Mouse (Mus musculus): ENCODE measurements at regions not wholly inside any gene's neighbourhood (a gene's known extent, or its start where the extent isn't known, plus 50 kb on each side); places are given as distances from the start of the nearest gene placed in this dataset.

DNA sequence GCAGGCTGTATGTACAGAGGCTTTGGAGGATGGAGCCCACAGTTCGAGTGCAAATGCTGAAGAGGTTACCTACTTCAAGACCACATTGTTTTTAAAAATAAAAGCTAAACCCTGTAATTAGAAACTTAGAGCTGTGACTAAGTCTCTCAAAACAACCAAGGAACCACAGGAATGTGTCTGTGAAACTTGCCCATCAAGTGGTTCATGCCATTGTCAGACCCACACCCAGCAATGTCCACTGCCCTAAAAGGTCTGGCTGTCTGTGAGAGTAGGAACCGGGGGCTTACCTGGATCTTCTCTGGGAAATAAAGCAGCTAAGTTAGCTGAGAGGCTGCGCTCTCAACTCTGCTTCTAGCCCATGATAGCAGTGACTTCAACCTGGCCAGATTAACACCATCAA is 87.8 kb upstream of the Foxq1 start:
- Histone ChIP-seq H3K36me3 (replicated peaks; ENCODE audit: control insufficient read depth, insufficient read depth, low read depth) (no peaks in the 10 kb centered on the region), H3K4me1 (replicated peaks; ENCODE audit: control insufficient read depth in 2 of 2, insufficient read depth in 2 of 2, low read length in 1 of 2) (no peaks in the 10 kb centered on the region), H3K27ac (no peak overlapping the region), H3K9me3 (ENCODE audit: control insufficient read depth, low read length) (no peaks in the 10 kb centered on the region), H3K27me3 (ENCODE audit: control insufficient read depth, insufficient read depth, low read length) (no peaks in the 10 kb centered on the region), H3K4me2 (ENCODE audit: low read depth) (no peak overlapping the region), H3K4me3 (ENCODE audit: insufficient read depth in 1 of 2, low read depth in 2 of 2, low read length in 2 of 2) (no peak overlapping the region), H3K9ac (replicated peaks) (no peak overlapping the region)
- no peak for TF ChIP-seq EP300 (IDR thresholded peaks at IDR 0.05; ENCODE audit: low read depth)
- no peak for TF ChIP-seq CTCF (IDR thresholded peaks at IDR 0.05; ENCODE audit: low read depth)
- ATAC-seq (ENCODE audit: insufficient read depth) (no peak), DNase-seq (ENCODE audit: low read depth in 3 of 3, low spot score in 3 of 3) (no peak)
- WGBS (ENCODE audit: insufficient replicate concordance), result 60% methylated on average over 3 of the region's 3 CpGs

DNA sequence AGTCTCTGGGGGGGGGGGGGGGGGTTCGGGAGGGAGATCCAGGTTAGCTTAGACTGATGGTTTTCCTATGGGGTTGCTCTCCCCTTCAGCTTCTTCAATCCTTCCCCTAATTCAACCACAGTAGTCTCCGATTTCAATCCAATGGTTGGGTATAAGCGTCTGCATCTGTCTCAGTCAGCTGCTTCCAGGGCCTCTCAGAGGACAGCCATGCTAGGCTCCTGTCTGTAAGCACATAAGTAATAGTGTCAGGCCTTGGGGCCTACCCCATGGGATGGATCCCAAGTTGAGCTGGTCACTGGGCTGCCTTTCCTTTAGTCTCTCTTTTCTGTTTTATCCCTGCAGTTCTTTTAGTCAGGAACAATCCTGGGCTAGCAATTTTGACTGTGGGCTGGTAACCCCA is 87.0 kb upstream of the Foxq1 start:
- Histone ChIP-seq H3K4me2 (ENCODE audit: low read depth) (no peak overlapping the region), H3K4me1 (replicated peaks; ENCODE audit: control insufficient read depth in 2 of 2, insufficient read depth in 2 of 2, low read length in 1 of 2) (no peaks in the 10 kb centered on the region), H3K9me3 (ENCODE audit: control insufficient read depth, low read length) (no peaks in the 10 kb centered on the region), H3K4me3 (ENCODE audit: insufficient read depth in 1 of 2, low read depth in 2 of 2, low read length in 2 of 2) (no peak overlapping the region), H3K36me3 (replicated peaks; ENCODE audit: control insufficient read depth, insufficient read depth, low read depth) (no peaks in the 10 kb centered on the region), H3K9ac (replicated peaks) (no peak overlapping the region), H3K27ac (no peak overlapping the region), H3K27me3 (ENCODE audit: control insufficient read depth, insufficient read depth, low read length) (no peaks in the 10 kb centered on the region)
- no peak for ATAC-seq (ENCODE audit: insufficient read depth)
- TF ChIP-seq CTCF (IDR thresholded peaks at IDR 0.05; ENCODE audit: low read depth) (no peak), EP300 (IDR thresholded peaks at IDR 0.05; ENCODE audit: low read depth) (no peak)
- DNase-seq (ENCODE audit: low read depth in 3 of 3, low spot score in 3 of 3), result no peak
- 61% methylated on average over 3 of the region's 3 CpGs for WGBS (ENCODE audit: insufficient replicate concordance)

DNA sequence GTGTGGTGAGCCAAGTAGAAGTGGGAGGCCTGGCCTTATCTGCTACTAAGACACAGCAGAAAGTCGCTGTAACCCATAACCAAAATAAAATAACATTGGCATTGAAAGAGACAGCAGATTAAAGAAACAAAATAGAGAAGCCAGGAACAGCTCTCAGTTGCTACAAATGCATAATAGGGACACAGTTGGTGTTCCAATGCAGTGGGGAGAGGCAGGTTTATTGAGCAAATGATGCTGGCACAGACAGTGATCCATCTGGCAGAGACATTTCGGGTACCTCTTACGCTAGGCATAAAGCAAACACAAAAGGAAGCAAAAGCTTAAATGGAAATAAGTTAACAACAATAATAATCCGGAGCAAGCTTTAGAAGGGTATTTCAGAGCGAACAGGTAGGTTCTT is 83.6 kb upstream of the Foxq1 start:
- Histone ChIP-seq H3K9ac (replicated peaks) (no peak overlapping the region), H3K36me3 (replicated peaks; ENCODE audit: control insufficient read depth, insufficient read depth, low read depth) (no peaks in the 10 kb centered on the region), H3K9me3 (ENCODE audit: control insufficient read depth, low read length) (no peaks in the 10 kb centered on the region), H3K27me3 (ENCODE audit: control insufficient read depth, insufficient read depth, low read length) (no peaks in the 10 kb centered on the region), H3K27ac (no peak overlapping the region), H3K4me3 (ENCODE audit: insufficient read depth in 1 of 2, low read depth in 2 of 2, low read length in 2 of 2) (no peak overlapping the region), H3K4me1 (replicated peaks; ENCODE audit: control insufficient read depth in 2 of 2, insufficient read depth in 2 of 2, low read length in 1 of 2) (0 out of 4 replicates have a peak, but pooled peaks cover 0 to 1% of the 10 kb centered on the region in 2 experiments), H3K4me2 (ENCODE audit: low read depth) (no peak overlapping the region)
- 60% methylated on average over 5 of the region's 5 CpGs for WGBS (ENCODE audit: insufficient replicate concordance)
- DNase-seq (ENCODE audit: low read depth in 3 of 3, low spot score in 3 of 3) (no peak), ATAC-seq (ENCODE audit: insufficient read depth) (no peak)
- no peak for TF ChIP-seq EP300 (IDR thresholded peaks at IDR 0.05; ENCODE audit: low read depth)
- TF ChIP-seq CTCF (IDR thresholded peaks at IDR 0.05; ENCODE audit: low read depth), result no peak

DNA sequence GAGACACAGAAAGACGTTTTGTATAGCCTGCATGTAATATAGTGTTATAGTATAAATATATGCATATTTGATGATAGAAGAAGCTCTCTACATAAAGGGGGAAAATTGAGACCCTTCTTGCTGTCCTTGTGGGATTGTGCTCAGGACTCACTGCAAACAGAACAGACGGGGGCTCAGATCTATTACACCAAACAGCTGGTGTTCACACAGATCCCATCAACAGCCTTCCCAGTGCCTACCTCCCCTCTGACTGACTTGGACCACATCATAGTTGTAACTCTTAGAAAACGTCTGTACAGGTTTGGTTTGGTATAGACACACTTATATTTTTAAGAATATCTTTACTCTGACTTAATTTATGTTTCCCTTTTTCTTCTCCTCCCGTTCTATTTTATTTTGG is 83.1 kb upstream of the Foxq1 start:
- no peak for TF ChIP-seq CTCF (IDR thresholded peaks at IDR 0.05; ENCODE audit: low read depth)
- no peak for TF ChIP-seq EP300 (IDR thresholded peaks at IDR 0.05; ENCODE audit: low read depth)
- Histone ChIP-seq H3K9me3 (ENCODE audit: control insufficient read depth, low read length) (no peaks in the 10 kb centered on the region), H3K27me3 (ENCODE audit: control insufficient read depth, insufficient read depth, low read length) (no peaks in the 10 kb centered on the region), H3K4me2 (ENCODE audit: low read depth) (no peak overlapping the region), H3K36me3 (replicated peaks; ENCODE audit: control insufficient read depth, insufficient read depth, low read depth) (no peaks in the 10 kb centered on the region), H3K27ac (no peak overlapping the region), H3K9ac (replicated peaks) (no peak overlapping the region), H3K4me3 (ENCODE audit: insufficient read depth in 1 of 2, low read depth in 2 of 2, low read length in 2 of 2) (no peak overlapping the region), H3K4me1 (replicated peaks; ENCODE audit: control insufficient read depth in 2 of 2, insufficient read depth in 2 of 2, low read length in 1 of 2) (0 out of 4 replicates have a peak, but pooled peaks cover 0 to 1% of the 10 kb centered on the region in 2 experiments)
- WGBS (ENCODE audit: insufficient replicate concordance), result 47% methylated on average over 4 of the region's 4 CpGs
- DNase-seq (ENCODE audit: low read depth in 3 of 3, low spot score in 3 of 3), result no peak
- no peak for ATAC-seq (ENCODE audit: insufficient read depth)

DNA sequence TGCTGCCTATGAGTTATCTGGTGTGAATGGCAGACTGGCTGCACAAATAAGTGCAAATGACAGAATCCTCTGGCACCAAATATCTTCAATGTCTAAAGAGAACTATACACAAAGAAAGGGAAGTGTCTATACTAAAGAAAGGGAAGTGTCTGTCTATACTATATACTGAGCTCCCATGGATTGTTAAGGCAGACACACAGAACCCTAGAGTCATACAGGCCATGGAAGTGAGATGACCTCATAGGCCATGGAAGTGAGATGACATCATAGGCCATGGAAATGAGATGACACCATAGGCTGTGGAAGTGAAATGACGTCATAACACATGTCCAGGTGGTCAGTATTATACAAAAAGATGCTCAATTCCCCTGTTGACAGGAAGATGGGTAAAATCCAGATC is 82.7 kb upstream of the Foxq1 start:
- Histone ChIP-seq H3K9me3 (ENCODE audit: control insufficient read depth, low read length) (no peaks in the 10 kb centered on the region), H3K27me3 (ENCODE audit: control insufficient read depth, insufficient read depth, low read length) (no peaks in the 10 kb centered on the region), H3K36me3 (replicated peaks; ENCODE audit: control insufficient read depth, insufficient read depth, low read depth) (no peaks in the 10 kb centered on the region), H3K27ac (no peak overlapping the region), H3K4me3 (ENCODE audit: insufficient read depth in 1 of 2, low read depth in 2 of 2, low read length in 2 of 2) (no peak overlapping the region), H3K4me2 (ENCODE audit: low read depth) (no peak overlapping the region), H3K9ac (replicated peaks) (no peak overlapping the region), H3K4me1 (replicated peaks; ENCODE audit: control insufficient read depth in 2 of 2, insufficient read depth in 2 of 2, low read length in 1 of 2) (0 out of 4 replicates have a peak, but pooled peaks cover 0 to 1% of the 10 kb centered on the region in 2 experiments)
- TF ChIP-seq CTCF (IDR thresholded peaks at IDR 0.05; ENCODE audit: low read depth) (no peak), EP300 (IDR thresholded peaks at IDR 0.05; ENCODE audit: low read depth) (no peak)
- 35% methylated on average over 1 of the region's 1 CpGs for WGBS (ENCODE audit: insufficient replicate concordance)
- ATAC-seq (ENCODE audit: insufficient read depth) (no peak), DNase-seq (ENCODE audit: low read depth in 3 of 3, low spot score in 3 of 3) (no peak)
